Mouse (Mus musculus) macrophage (primary cell): Measurements from ENCODE around the gene Ndufb6. TPM values are rescaled to one million over a fixed set of nuclear protein-coding genes. Genes with fewer than 3 reads are reported as not detected.

Experiments
- polyA plus RNA-seq: library from polyadenylated mRNA; stranded (reverse); fragments of 250-400 nt; gene quantifications from 3 replicates; pipeline ENCODE4 v1.2.4, GENCODE M21; 2018; ENCODE audit warnings: inconsistent platforms

Ndufb6 gene
- polyA plus RNA-seq, 1 experiment from 2014 or later, result 20.0 TPM

Other genes starting within 250 kb of the Ndufb6 start
- 35.1 to 41.5 TPM (median 40.7 TPM) in 3 replicates for gene Aco1, start 136.3 kb downstream of the Ndufb6 start, polyA plus RNA-seq
- 54.8 to 145 TPM (median 63.2 TPM) in 3 replicates for gene Ddx58, start 39.6 kb downstream of the Ndufb6 start, polyA plus RNA-seq
- gene Smim27, start 9.8 kb downstream of the Ndufb6 start, polyA plus RNA-seq, result 0.82 to 5.0 TPM (median 4.7 TPM) in 3 replicates
- 31.6 to 53.7 TPM (median 31.7 TPM) in 3 replicates for gene Topors, start 9.6 kb downstream of the Ndufb6 start, polyA plus RNA-seq
- 0.08 TPM in 1 of 3 replicates, not detected in the others for gene Tmem215, start 192.8 kb upstream of the Ndufb6 start, polyA plus RNA-seq